Mouse (Mus musculus) cerebellum, postnatal 4 days (tissue): ENCODE results near the gene Vipas39.
A peak's percentile ranks its signal among the peaks of the same experiment; 100 is the strongest.
"Not testable (repeated sequence)": the region's sequence is repeated elsewhere in the genome, so short reads cannot be mapped to it uniquely, and the experiment has no call there.

ENCODE experiments used
- DNase-seq, 2 experiments: peaks; one replicate each; pipeline ENCODE4 v3.0.0; 2022; ENCODE audit warnings: low spot score in 2 of 2, mixed read lengths in 1 of 2

Vipas39 gene

DNA sequence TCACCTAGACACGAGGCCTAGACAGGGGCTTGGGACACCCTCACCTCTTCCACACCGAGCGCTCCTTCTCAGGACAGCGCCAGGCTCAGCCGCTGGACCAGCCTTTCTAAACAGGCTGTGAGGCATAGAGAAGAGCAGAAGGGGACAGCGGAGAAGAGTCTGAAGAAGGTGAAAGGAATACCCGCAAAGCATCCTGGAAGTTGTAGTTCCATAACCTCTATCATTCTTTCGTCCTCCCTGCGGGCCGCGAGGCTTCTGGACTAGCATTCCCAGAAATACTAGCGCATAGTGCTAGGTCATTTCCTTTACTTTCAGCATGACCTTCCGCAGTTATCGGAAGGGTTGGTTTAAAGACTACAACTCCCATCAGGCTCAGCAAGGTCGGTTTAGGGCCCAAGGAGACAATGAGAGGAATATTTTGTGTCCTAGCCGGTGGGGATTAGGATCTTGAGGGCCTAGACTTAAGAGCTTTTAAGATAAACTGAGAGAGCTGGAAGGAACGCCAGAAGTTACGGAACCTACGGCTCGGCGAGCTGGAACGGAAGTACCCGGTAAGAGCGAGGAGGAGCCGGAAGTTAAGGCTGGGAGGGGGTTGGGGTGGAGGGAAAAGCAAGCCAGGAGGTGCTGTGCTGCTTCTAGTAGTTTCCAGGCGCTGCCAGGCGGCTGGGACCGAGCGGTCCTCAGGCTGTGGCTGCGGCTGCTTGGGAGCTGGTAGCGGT, at the start of gene Vipas39, which contains the start of gene Ahsa1:
TSS of gene Vipas39 (minus strand) at position 149 of the 719 bp plus-strand sequence.
TSS of gene Ahsa1 (plus strand) at position 372 of the 719 bp plus-strand sequence.
- peak; percentile 67 to 83 for DNase-seq

GRCm38 (mm10) chr12:87313098-87313497, 47.0 kb upstream of the Vipas39 start:
- DNase-seq: no peak

- DNase-seq: not testable (repeated sequence)
Observed at GRCm38 (mm10) chr12:87306584-87306844, 40.5 kb upstream of the Vipas39 start.

GRCm38 (mm10) chr12:87305767-87306583, 39.9 kb upstream of the Vipas39 start:
- peak in 1 of 2 experiments; percentile 16 for DNase-seq

DNA sequence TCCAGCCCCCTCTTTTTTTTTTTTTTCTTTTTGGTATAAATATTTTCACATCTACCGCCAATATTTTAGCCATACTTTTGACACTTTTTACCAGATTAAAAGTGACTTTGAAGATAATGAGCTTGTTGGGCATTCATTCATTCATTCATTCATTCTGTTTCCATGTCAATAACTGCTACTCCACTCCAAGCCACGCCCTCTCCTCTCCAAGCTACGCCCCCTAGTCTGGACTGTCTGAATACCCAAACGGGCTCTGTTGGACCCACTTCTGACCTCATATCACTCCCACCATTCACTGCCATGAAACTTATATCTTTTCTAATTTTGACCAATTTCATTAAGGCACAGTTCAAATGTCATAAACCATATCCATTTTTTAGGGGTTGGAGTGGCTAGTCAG, 35.1 kb upstream of the Vipas39 start:
- DNase-seq: no peak

DNA sequence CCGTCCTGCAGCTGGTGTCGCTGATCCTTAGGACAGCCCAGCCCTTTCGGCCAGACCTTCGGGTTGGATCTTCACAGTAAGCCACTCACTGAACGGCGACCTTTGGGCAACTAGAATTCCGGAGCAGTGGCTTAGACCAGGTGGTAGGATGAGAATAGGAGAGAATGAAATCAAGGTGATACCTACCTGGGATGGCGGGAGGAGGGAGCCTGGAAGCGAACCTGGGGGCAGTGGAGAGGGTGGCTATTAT, 34.3 kb upstream of the Vipas39 start:
- no peak for DNase-seq

DNA sequence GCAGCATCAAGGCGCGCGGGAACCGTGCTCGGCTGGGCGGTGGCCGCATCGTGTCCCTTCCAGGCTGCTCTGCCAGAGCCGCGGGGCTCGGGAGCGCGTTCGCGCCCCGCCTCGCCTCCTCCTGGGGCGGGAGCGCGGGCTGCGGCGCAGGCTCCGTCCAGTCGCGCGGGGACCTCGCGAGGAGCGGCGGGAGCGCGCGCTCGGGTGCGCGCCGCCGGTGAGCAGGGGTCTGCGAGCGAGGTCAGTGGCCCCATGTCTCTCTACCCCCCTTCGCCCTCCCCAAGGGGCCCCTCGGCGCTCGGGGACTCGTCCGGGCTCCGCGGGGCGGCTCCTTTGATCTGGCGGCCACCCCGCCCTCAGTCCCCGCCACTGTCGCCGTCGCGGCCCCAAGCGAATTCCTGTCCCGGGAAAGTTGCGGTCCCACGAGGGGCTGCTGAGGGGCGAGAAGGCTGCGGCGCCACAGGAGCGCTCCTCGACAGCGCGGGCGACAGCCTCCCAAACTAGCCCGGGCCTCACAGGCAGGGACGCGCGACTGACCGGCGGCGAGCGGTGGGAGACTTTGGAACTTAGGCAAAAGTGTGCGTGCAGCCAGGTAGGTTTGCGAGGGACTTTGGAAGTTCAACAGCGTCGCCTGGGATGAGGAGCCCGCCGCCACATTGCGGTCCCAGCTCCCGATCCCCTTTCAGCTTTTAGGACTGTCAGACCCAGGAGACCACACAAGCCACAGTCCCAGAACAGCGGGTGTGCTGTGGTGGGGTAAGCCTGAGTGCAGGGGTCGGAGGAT, 33.8 kb upstream of the Vipas39 start, which contains the start of gene Ism2:
TSS of gene Ism2 (minus strand) at position 49 of the 784 bp plus-strand sequence.
- DNase-seq: peak in 1 of 2 experiments; percentile 38

- peak in 1 of 2 experiments; percentile 30 for DNase-seq
Observed at GRCm38 (mm10) chr12:87299037-87299656, 33.1 kb upstream of the Vipas39 start.

- DNase-seq: no peak
Observed at GRCm38 (mm10) chr12:87293934-87294333, 27.9 kb upstream of the Vipas39 start.

- DNase-seq: no peak
Observed at GRCm38 (mm10) chr12:87289100-87289499, 23.0 kb upstream of the Vipas39 start.

- DNase-seq: no peak
Observed at GRCm38 (mm10) chr12:87284726-87285125, 18.7 kb upstream of the Vipas39 start.

DNA sequence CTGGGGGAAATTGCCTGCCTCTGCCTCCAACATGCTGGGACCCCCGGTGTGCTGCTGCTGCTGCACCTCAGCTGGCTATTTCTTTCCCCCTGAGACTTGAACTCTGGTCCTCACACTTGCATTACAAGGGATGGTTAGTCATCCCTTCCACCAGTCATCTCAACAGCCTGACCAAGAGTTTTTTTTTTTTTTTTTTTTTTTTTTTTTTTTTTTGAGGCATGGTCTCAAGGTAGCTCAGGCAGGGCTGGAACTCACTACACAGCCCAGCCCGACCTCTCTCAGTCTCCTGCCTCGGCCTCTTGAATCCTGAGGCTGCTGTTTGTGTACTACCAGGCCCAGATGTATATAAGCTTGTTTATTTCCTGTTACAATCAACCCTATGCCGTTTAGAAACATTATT, 18.2 kb upstream of the Vipas39 start:
- DNase-seq: no peak

- no peak for DNase-seq
Observed at GRCm38 (mm10) chr12:87283706-87284105, 17.6 kb upstream of the Vipas39 start.

DNA sequence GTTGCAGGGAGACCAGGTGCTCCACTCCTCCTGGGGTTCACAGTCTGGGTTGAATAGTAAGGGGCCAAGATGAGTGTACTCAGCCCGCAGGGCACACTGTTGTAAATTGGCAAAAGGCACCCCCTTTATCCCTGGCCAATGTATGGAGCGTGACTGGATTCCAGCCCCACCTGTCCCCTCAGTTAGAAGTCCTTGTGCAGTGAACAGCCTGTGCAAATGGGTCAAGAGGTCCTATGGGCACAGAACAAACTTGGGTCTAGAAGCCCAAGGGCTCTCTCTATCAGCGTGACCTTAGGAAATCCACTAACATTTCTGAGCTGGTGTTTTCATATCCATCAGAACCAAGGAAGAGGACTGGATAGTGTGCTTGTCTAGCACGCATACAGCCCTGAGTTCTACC, 16.7 kb upstream of the Vipas39 start:
- no peak for DNase-seq

DNA sequence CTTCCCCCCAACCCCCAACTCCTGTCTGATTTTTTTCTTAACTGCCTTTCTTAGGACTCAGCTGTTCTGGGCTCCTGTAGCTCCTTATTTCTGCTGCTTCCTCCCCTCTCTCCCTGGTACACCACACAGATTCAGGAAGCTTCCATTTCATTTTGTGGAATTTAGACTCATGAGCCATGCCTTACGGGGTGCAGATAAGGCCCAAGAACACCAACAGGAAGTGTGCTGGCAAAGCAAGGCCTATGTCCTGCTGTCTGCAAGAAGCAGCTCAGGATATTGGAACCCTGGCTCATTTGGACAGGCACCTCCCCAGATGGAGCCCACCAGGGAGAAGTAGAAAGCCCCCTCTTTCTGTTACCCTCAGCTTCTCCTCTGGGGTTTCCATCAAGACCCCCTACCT, 15.7 kb upstream of the Vipas39 start:
- no peak for DNase-seq

DNA sequence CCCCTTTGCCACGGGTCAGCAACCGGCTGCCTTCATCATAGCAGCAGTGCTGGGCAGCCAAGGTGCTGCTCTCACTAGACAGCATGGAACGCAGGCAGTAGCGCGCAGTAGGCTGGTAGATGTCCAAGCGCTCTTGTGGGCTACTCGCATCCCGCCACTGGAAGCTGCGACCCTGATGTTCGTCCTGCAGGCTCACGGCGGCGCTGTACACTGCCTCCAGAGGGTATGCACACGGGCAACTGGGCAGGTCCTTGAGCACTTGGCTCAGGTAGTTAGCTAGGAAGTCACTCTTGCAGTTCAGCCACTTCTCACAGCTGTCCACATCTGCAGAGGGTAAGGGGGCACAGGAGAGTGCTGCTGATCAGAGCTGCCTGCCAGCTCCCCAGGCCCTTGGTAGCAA, 13.8 kb upstream of the Vipas39 start:
- DNase-seq: no peak

DNA sequence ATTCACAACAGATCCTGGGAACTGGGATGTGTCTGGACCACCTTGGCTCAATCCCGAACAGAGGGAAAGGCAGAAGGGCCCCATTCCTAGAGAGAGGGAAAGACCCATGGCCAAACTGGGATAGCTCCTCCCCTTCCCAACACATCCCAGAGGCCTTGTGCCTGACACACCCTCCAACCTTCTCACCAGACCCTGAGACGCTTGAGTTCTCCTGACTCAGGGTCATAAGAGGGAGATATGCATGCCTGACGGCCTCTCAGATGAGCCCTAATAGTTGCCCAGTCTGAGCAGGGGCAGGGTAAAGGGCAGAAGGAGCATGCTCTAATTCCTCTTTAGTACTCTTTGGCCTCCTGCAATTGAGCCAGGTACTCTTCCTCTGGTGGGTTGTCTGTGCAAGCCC, 13.3 kb upstream of the Vipas39 start:
- DNase-seq: no peak

- DNase-seq: no peak
Observed at GRCm38 (mm10) chr12:87278118-87278730, 12.2 kb upstream of the Vipas39 start.

GRCm38 (mm10) chr12:87277251-87277650, 11.2 kb upstream of the Vipas39 start:
- DNase-seq: not testable (repeated sequence)

GRCm38 (mm10) chr12:87274853-87275831, 9.1 kb upstream of the Vipas39 start:
- DNase-seq: no peak
